Mouse (Mus musculus) G1E (cell line): ENCODE results near the gene Pnpla1.

Experiments
- CTCF ChIP-seq: IDR thresholded peaks from 2 replicates; pipeline ENCODE4 v1.5.1; 2012; ENCODE audit warnings: low read depth, low read length, inconsistent platforms, mixed read lengths
- GATA1 ChIP-seq: IDR thresholded peaks from 2 replicates; pipeline ENCODE4 v1.6.1; 2012; ENCODE audit warnings: borderline replicate concordance, low read length, inconsistent platforms, mixed read lengths
- POLR2AphosphoS5 ChIP-seq: IDR thresholded peaks from 2 replicates; pipeline ENCODE4 v1.6.1; 2012; ENCODE audit warnings: low read depth, low read length, inconsistent platforms; ENCODE audit not compliant: insufficient replicate concordance
- TAL1 ChIP-seq: conservative IDR thresholded peaks from 2 replicates; pipeline ENCODE4 v1.6.1; 2012; ENCODE audit warnings: low read depth, low read length, inconsistent platforms, mixed read lengths

DNA sequence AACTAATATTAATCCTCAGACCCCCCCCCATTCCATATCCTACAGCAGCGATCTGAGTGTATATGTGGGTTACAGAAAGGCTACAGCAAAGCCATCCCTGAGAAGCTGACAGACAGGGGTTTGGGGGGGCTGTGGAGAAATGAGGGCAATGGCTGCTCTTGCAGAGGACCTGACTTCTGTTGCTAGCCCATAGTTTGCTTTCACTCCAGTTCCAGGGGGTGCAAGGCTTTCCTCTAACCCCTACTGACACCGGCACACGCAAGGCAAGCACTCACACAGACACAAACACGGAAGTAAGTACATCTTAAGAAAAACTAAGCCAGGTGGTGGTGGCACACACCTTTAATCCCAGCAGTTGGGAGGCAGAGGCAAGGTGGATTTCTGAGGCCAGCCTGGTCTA, 71.2 kb downstream of the Pnpla1 start:
- no peak for TF ChIP-seq POLR2AphosphoS5
- no peak for TF ChIP-seq TAL1
- TF ChIP-seq CTCF: no peak
- TF ChIP-seq GATA1: no peak
